Mouse (Mus musculus) C2C12 (cell line): ENCODE measurements around the gene Ercc1.

Experiments
- CTCF ChIP-seq: IDR thresholded peaks from one replicate; pipeline ENCODE4 v1.5.1; 2011; ENCODE audit not compliant: control insufficient read depth, insufficient read depth, insufficient read length
- FOSL1 ChIP-seq: IDR thresholded peaks from one replicate; pipeline ENCODE4 v1.8.0; 2011; ENCODE audit warnings: mild to moderate bottlenecking, low read length; ENCODE audit not compliant: poor library complexity, insufficient read depth, severe bottlenecking
- MAX ChIP-seq: IDR thresholded peaks from one replicate; pipeline ENCODE4 v1.6.1; 2011; ENCODE audit warnings: mild to moderate bottlenecking, control low read depth

GRCm38 (mm10) chr7:19311991-19312390 is 32.6 kb upstream of the Ercc1 start:
- TF ChIP-seq CTCF, result no peak
- TF ChIP-seq MAX, result no peak
- TF ChIP-seq FOSL1, result no peak
